Mouse (Mus musculus) liver, embryonic 14.5 days (tissue): Measurements from ENCODE around the gene Lrrc18. TPM values are rescaled to one million over a fixed set of nuclear protein-coding genes. Genes with fewer than 3 reads are reported as not detected.

Source experiments
- ATAC-seq: fragments of 200-750 bp; cut with Nextera tagmentation; 2 replicates; pipeline ENCODE4 v1.8.0; 2017; ENCODE audit warnings: moderate number of reproducible peaks, mild to moderate bottlenecking, moderate library complexity; ENCODE audit not compliant: insufficient read depth
- DNase-seq, 3 experiments: peaks; one replicate each; pipeline ENCODE4 v3.0.0-alpha.2; 2012 to 2013; ENCODE audit warnings: low read depth in 3 of 3, low spot score in 3 of 3
- H3K27ac ChIP-seq: fragments of 300-500 bp; sonication (generic); 2 replicates; pipeline ENCODE4 v1.5.1; 2014; ENCODE audit warnings: moderate library complexity, mild to moderate bottlenecking, control low read depth, inconsistent platforms
- H3K27me3 ChIP-seq: fragments of 300-500 bp; sonication (generic); 2 replicates; pipeline ENCODE4 v1.6.1; 2014; ENCODE audit warnings: mild to moderate bottlenecking, low read length, moderate library complexity; ENCODE audit not compliant: control insufficient read depth, insufficient read depth
- H3K36me3 ChIP-seq: fragments of 300-500 bp; sonication (generic); replicated peaks from 2 replicates; pipeline ENCODE4 v1.6.1; 2014; ENCODE audit warnings: low read depth; ENCODE audit not compliant: control insufficient read depth, insufficient read depth
- H3K4me1 ChIP-seq, 2 experiments: fragments of 200-500 bp in 1 of 2; fragments of 300-500 bp in 1 of 2; sonication (generic) in 1 of 2; replicated peaks; 2 replicates each; pipeline ENCODE4 v1.6.1; 2012 to 2014; ENCODE audit warnings: antibody characterized with exemption in 1 of 2, inconsistent platforms in 1 of 2, low read length in 1 of 2; ENCODE audit not compliant: control insufficient read depth in 2 of 2, insufficient read depth in 2 of 2
- H3K4me2 ChIP-seq: fragments of 300-500 bp; sonication (generic); 2 replicates; pipeline ENCODE4 v1.6.1; 2014; ENCODE audit warnings: low read depth, mild to moderate bottlenecking, control low read depth, moderate library complexity
- H3K4me3 ChIP-seq, 2 experiments: fragments of 200-500 bp in 1 of 2; fragments of 300-500 bp in 1 of 2; sonication (generic) in 1 of 2; 2 replicates each; pipeline ENCODE4 v1.5.1; 2012 to 2014; ENCODE audit warnings: low read depth in 2 of 2, low read length in 2 of 2, mild to moderate bottlenecking in 2 of 2, control low read depth in 1 of 2, inconsistent platforms in 1 of 2, moderate library complexity in 1 of 2; ENCODE audit not compliant: insufficient read depth in 1 of 2
- H3K9ac ChIP-seq: fragments of 300-500 bp; sonication (generic); replicated peaks from 2 replicates; pipeline ENCODE4 v1.6.1; 2014; ENCODE audit warnings: mild to moderate bottlenecking, control low read depth, moderate library complexity
- H3K9me3 ChIP-seq: fragments of 300-500 bp; sonication (generic); 2 replicates; pipeline ENCODE4 v1.6.1; 2016; ENCODE audit warnings: low read length, mixed read lengths; ENCODE audit not compliant: control insufficient read depth
- CTCF ChIP-seq: IDR thresholded peaks from 2 replicates; pipeline ENCODE4 v1.5.1; 2016; ENCODE audit warnings: antibody characterized with exemption, low read depth, control low read depth
- EP300 ChIP-seq: IDR thresholded peaks from 2 replicates; pipeline ENCODE4 v1.6.1; 2016; ENCODE audit warnings: antibody characterized with exemption, low read depth
- WGBS: fragments of 180-500 bp; shearing (Covaris S2); extraction: QIAGEN DNeasy Blood & Tissue Kit; methylation state at CpG from one replicate; pipeline ENCODE4 v1.1.7; 2014; ENCODE audit not compliant: insufficient replicate concordance; 5-methylcytosine and 5-hydroxymethylcytosine counted together
- polyA plus RNA-seq, 2 experiments: library from polyadenylated mRNA; depleted of rRNA in 1 of 2; stranded (reverse) in 1 of 2; unstranded in 1 of 2; fragments of >200 nt; fragmentation: Nextera tagmentation in 1 of 2; extraction: Ambion mirVana in 1 of 2; gene quantifications; 2 replicates each; pipeline versions ENCODE4 v1.2.1 to v1.2.3; 2012 to 2014

Lrrc18 gene
- polyA plus RNA-seq (2012; rRNA removed) (0.02 and 0.03 TPM in 2 replicates), polyA plus RNA-seq (2014; fragmentation: Nextera tagmentation; extraction: Ambion mirVana) (0.08 TPM in 1 of 2 replicates, not detected in the other)

DNA sequence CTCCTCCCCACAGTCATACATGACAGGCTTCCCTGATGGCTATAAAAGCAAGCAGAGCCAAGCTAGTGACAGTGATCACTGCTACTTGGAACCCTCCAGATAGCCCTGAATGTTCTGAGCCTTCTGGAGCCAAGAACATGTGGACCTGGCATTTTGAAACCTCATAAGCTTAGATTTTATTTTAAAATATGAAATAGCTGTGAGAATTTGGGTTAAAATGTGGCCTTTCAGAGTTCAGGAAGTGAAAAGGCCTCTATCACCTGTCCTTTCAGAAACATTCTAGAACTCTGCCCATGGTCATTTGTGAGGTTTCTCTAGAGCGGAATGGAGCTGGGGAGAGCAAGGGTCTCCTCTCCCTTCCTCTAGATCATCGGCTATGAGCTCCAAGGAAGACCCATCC, at the start of gene Lrrc18:
TSS of gene Lrrc18 (plus strand) at position 301 of the 400 bp plus-strand sequence.
- Histone ChIP-seq H3K9me3 (no peaks in the 10 kb centered on the region), H3K27me3 (no peaks in the 10 kb centered on the region), H3K4me2 (no peak within 1 kb of the TSS), H3K9ac (no peak within 1 kb of the TSS), H3K27ac (no peak within 1 kb of the TSS), H3K4me1 (no peaks in the 10 kb centered on the region; a peak in 1 of 4 replicates), H3K36me3 (no peaks in the 10 kb centered on the region), H3K4me3 (no peak within 1 kb of the TSS)
- no peak for DNase-seq
- TF ChIP-seq CTCF: no peak
- no peak for TF ChIP-seq EP300
- 61% methylated on average over 2 of the region's 2 CpGs for WGBS
- ATAC-seq: no peak

DNA sequence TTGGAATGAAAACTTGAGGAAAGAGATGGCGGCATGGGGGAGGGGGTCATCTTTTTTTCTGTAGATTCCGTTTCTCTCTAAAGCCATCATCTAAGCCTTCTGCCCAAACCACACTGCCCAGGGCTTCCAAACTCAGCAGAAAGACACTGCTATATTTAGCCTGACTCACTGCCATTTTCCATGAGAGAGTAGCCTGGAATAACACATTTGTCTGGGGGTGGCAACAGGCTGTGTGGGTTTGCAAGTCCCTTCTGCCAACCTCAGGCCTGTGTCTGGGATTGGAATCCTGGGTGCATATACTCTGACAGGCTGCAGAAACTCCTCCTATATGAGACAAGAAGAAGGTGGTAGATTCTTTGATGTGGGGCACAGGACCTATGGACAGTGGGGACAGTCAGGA, 43.7 kb upstream of the Lrrc18 start:
- Histone ChIP-seq H3K4me3 (no peak overlapping the region), H3K27me3 (no peaks in the 10 kb centered on the region), H3K36me3 (no peaks in the 10 kb centered on the region), H3K9ac (no peak overlapping the region), H3K9me3 (no peaks in the 10 kb centered on the region), H3K27ac (no peak overlapping the region), H3K4me1 (no peaks in the 10 kb centered on the region), H3K4me2 (no peak overlapping the region)
- ATAC-seq (no peak), DNase-seq (no peak)
- 71% methylated on average over 2 of the region's 2 CpGs for WGBS
- no peak for TF ChIP-seq EP300
- no peak for TF ChIP-seq CTCF

DNA sequence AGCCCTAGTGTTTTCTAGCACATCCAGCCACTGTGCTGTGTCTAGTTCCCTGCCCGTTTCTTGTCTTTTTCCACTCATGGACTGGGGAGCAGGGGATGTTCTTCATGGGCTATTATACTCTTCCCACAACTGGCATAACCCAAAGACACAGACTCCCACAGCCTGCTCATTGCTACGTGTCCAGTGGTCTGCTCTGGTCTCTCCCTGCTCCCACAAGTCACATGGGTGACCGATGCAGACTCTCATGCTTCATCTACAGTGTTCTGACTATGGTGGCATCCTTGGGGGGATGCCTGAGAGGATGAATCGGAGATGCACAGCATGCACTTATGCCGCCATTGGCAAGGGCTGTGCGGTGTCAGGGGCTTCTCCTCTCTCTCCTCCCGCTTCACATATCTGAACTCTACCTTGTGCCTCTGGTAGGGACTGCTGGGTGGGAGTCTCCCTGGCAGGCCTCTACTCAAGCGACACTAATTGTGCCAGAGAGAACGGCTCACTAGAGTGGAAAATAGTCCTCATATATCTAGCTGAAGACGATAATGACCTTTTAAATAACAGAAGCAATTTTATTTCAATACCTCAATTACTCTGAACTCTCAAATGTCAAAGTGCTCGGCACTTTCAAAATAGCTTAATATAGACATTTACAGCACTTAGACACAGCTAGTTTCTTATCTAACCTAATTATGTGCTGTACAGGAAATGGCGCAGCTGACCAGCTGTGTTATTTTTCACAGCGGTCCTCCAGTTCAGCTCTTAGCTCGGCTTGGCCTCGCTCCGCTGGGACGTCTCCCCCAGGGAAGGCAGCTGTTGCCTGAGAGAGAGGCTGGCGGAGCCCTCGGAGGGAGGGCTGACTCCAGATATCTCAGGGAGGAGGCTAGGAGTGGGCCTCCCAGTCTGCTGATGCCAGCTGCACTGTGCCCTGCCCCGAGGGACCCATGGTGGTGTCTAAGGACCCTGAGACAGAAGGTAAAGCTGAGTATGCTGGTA, 40.6 kb upstream of the Lrrc18 start:
- TF ChIP-seq CTCF (no peak), EP300 (no peak)
- Histone ChIP-seq H3K4me2 (no peak overlapping the region), H3K27ac (no peak overlapping the region), H3K27me3 (no peaks in the 10 kb centered on the region), H3K4me1 (no peaks in the 10 kb centered on the region), H3K9ac (no peak overlapping the region), H3K4me3 (no peak overlapping the region), H3K36me3 (no peaks in the 10 kb centered on the region), H3K9me3 (no peaks in the 10 kb centered on the region)
- ATAC-seq (no peak), DNase-seq (no peak)
- 53% methylated on average over 20 of the region's 20 CpGs for WGBS

GRCm38 (mm10) chr14:32956486-32956885, 34.7 kb upstream of the Lrrc18 start:
- WGBS: 57% methylated on average over 8 of the region's 8 CpGs
- Histone ChIP-seq H3K9ac (no peak overlapping the region), H3K4me1 (peaks cover 0 to 3% of the 10 kb centered on the region in 2 experiments; a peak in 1 of 4 replicates), H3K27me3 (no peaks in the 10 kb centered on the region), H3K36me3 (no peaks in the 10 kb centered on the region), H3K9me3 (no peaks in the 10 kb centered on the region), H3K27ac (no peak overlapping the region), H3K4me2 (no peak overlapping the region), H3K4me3 (no peak overlapping the region)
- DNase-seq (no peak), ATAC-seq (no peak)
- TF ChIP-seq EP300 (no peak), CTCF (no peak)

- H3K36me3 ChIP-seq: no peaks in the 10 kb centered on the region
- H3K27me3 ChIP-seq: no peaks in the 10 kb centered on the region
- no peak overlapping the region for H3K4me3 ChIP-seq
- 65% methylated on average over 8 of the region's 8 CpGs for WGBS
- H3K4me1 ChIP-seq: peaks cover 0 to 3% of the 10 kb centered on the region in 2 experiments; a peak in 1 of 4 replicates
- DNase-seq (no peak), ATAC-seq (0 out of 2 replicates have a peak, but pooled peaks have one; percentile 18)
- no peak overlapping the region for H3K4me2 ChIP-seq
- no peaks in the 10 kb centered on the region for H3K9me3 ChIP-seq
- H3K27ac ChIP-seq: no peak overlapping the region
- no peak overlapping the region for H3K9ac ChIP-seq
- TF ChIP-seq EP300: no peak
- no peak for TF ChIP-seq CTCF
Observed at GRCm38 (mm10) chr14:32958671-32959070, 32.5 kb upstream of the Lrrc18 start.
